Mouse (Mus musculus) stomach, embryonic 14.5 days (tissue): ENCODE data around the gene Ifngr1. TPM values are rescaled to one million over a fixed set of nuclear protein-coding genes. Genes with fewer than 3 reads are reported as not detected.

Experiments used
- ATAC-seq: fragments of 200-750 bp; cut with Nextera tagmentation; 2 replicates; pipeline ENCODE4 v1.8.0; 2017; ENCODE audit warnings: low read depth, moderate TSS enrichment; ENCODE audit not compliant: insufficient number of reproducible peaks, insufficient read depth, low FRiP score
- H3K27ac ChIP-seq: fragments of 300-500 bp; sonication (generic); 2 replicates; pipeline ENCODE4 v1.5.1; 2014; ENCODE audit warnings: mild to moderate bottlenecking, low read length, moderate library complexity, mixed read lengths
- H3K27me3 ChIP-seq: fragments of 300-500 bp; sonication (generic); 2 replicates; pipeline ENCODE4 v1.6.1; 2014; ENCODE audit warnings: low read length, control low read depth, mixed read lengths; ENCODE audit not compliant: control insufficient read depth, insufficient read depth
- H3K36me3 ChIP-seq: fragments of 300-500 bp; sonication (generic); 2 replicates; pipeline ENCODE4 v1.6.1; 2014; ENCODE audit warnings: mild to moderate bottlenecking, control low read depth, low read length, moderate library complexity, mixed read lengths; ENCODE audit not compliant: control insufficient read depth, insufficient read depth
- H3K4me1 ChIP-seq: fragments of 300-500 bp; sonication (generic); 2 replicates; pipeline ENCODE4 v1.6.1; 2014; ENCODE audit warnings: low read length, control low read depth, mixed read lengths; ENCODE audit not compliant: control insufficient read depth, insufficient read depth
- H3K4me2 ChIP-seq: fragments of 300-500 bp; sonication (generic); replicated peaks from 2 replicates; pipeline ENCODE4 v1.6.1; 2014; ENCODE audit warnings: low read depth, low read length, control low read depth
- H3K4me3 ChIP-seq: fragments of 300-500 bp; sonication (generic); 2 replicates; pipeline ENCODE4 v1.5.1; 2014; ENCODE audit warnings: low read depth, low read length, control low read depth
- H3K9ac ChIP-seq: fragments of 300-500 bp; sonication (generic); replicated peaks from 2 replicates; pipeline ENCODE4 v1.6.1; 2014; ENCODE audit warnings: low read depth, mild to moderate bottlenecking, control low read depth, low read length, moderate library complexity, mixed read lengths
- H3K9me3 ChIP-seq: fragments of 300-500 bp; sonication (generic); 2 replicates; pipeline ENCODE4 v1.6.1; 2016; ENCODE audit warnings: low read depth, low read length, control low read depth; ENCODE audit not compliant: control insufficient read depth
- WGBS: fragments of 180-500 bp; shearing (Covaris S2); extraction: QIAGEN DNeasy Blood & Tissue Kit; methylation state at CpG from one replicate; pipeline ENCODE4 v1.1.7; 2014; 5-methylcytosine and 5-hydroxymethylcytosine counted together
- polyA plus RNA-seq: library from polyadenylated mRNA; unstranded; fragments of >200 nt; fragmentation: Nextera tagmentation; extraction: Ambion mirVana; gene quantifications from 2 replicates; pipeline ENCODE4 v1.2.1, GENCODE M21; 2014

Ifngr1 gene
- polyA plus RNA-seq, 1 experiment from 2014 or later: 69.1 TPM

DNA sequence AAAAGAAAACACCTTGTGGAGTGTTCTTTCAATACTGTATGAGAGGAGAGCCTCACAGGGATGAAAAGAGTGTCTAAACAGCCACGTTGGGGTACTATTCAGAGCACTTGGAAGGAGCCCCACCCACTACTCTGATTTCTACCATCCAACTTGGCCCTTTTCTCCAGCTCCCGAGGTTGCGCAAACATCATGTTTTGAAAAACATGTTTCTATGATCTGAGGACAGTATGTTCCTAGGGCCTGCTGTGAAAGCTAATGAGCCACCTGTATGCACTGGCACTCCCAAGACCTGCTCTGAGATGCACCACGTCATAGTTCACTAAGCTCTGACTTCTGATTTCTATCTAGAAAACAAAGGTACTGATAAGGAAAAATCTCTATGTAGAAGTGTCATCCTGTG lies 36.0 kb downstream of the Ifngr1 start:
- H3K27ac ChIP-seq: no peak overlapping the region

DNA sequence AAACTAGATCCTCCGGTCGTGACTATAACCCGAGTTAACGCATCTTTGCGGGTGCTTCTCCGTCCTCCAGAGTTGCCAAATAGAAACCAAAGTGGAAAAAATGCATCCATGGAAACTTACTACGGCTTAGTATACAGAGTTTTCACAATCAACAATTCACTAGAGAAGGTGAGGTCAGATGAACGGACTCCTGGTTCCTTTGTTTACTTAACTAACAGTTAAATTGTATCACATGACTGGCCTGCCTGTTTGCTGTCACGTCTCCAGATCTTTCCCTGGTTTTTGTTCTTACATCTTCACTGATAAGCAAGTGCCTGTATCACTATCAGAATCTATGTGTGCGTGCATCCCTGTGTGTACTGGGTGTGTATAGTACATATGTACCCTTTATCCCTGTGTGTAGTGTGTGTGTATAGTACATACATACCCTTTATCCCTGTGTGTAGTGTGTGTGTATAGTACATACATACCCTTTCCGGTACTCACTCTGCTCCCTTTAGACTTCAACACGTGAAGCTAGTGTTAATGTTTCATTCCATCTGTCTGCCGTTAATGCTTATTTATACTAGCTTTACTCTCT lies 40.0 kb downstream of the Ifngr1 start:
- Histone ChIP-seq H3K9me3 (no peaks in the 10 kb centered on the region), H3K4me2 (no peak overlapping the region), H3K27ac (no peak overlapping the region), H3K4me3 (no peak overlapping the region), H3K27me3 (no peaks in the 10 kb centered on the region), H3K9ac (no peak overlapping the region), H3K4me1 (no peaks in the 10 kb centered on the region; the same call in 1 of the 2 replicates), H3K36me3 (no peaks in the 10 kb centered on the region)
- 46% methylated on average over 13 of the region's 13 CpGs for whole genome bisulfite sequencing
- no peak for ATAC-seq

More for the DNA sequence above, 36.0 kb downstream of the Ifngr1 start:
- Histone ChIP-seq H3K27me3 (no peaks in the 10 kb centered on the region), H3K9ac (no peak overlapping the region), H3K36me3 (no peaks in the 10 kb centered on the region), H3K9me3 (no peaks in the 10 kb centered on the region), H3K4me3 (no peak overlapping the region), H3K4me2 (no peak overlapping the region), H3K4me1 (no peaks in the 10 kb centered on the region; the same call in 1 of the 2 replicates)
- no peak for ATAC-seq
- 76% methylated on average over 4 of the region's 4 CpGs for WGBS

DNA sequence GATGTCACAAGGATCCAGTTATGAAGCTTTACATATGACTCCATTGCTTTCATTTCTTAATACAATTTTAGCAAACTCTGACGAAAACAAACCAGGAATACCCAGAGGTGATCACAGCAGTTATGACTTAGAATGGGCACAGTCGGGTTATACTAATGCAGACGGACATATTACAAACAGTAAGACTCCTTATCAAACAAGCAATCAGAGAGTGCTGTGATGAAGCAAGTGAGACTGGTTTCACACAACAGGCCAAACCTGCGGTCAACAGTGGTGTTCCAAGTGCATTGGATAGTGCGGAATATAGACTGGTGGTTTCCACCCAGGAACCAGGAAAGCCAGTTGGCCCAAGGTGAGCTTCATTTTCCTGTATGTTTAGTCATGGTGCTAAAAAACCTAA lies 47.1 kb downstream of the Ifngr1 start:
- Histone ChIP-seq H3K9me3 (no peaks in the 10 kb centered on the region), H3K9ac (no peak overlapping the region), H3K4me1 (no peaks in the 10 kb centered on the region), H3K27ac (no peak overlapping the region), H3K4me2 (no peak overlapping the region), H3K4me3 (no peak overlapping the region), H3K27me3 (no peaks in the 10 kb centered on the region), H3K36me3 (no peaks in the 10 kb centered on the region)
- 80% methylated on average over 5 of the region's 5 CpGs for WGBS
- no peak for ATAC-seq

DNA sequence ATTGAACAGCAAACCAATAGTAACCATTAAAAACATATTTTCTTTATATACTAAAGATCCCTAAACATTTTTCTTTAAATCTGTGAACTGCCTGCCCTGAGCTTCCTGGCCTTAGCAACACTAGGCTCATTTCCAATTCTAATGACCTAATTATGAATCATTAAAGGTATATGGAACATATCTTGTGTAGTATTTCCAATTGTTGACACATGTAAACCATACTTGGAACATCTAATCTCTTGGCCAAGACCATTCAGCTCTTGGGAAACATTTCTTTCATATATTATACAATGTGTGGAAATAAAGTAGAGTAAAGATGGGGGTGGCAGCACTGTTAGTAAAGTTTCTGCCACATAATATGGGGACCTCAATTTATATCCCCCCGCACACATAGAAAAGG lies 47.9 kb downstream of the Ifngr1 start:
- no peak overlapping the region for H3K9ac ChIP-seq
- no peak overlapping the region for H3K4me3 ChIP-seq
- WGBS: 97% methylated on average over 1 of the region's 1 CpGs
- no peak for ATAC-seq
- no peaks in the 10 kb centered on the region for H3K36me3 ChIP-seq
- no peak overlapping the region for H3K27ac ChIP-seq
- no peaks in the 10 kb centered on the region for H3K4me1 ChIP-seq
- H3K9me3 ChIP-seq: no peaks in the 10 kb centered on the region
- H3K27me3 ChIP-seq: no peaks in the 10 kb centered on the region
- no peak overlapping the region for H3K4me2 ChIP-seq

DNA sequence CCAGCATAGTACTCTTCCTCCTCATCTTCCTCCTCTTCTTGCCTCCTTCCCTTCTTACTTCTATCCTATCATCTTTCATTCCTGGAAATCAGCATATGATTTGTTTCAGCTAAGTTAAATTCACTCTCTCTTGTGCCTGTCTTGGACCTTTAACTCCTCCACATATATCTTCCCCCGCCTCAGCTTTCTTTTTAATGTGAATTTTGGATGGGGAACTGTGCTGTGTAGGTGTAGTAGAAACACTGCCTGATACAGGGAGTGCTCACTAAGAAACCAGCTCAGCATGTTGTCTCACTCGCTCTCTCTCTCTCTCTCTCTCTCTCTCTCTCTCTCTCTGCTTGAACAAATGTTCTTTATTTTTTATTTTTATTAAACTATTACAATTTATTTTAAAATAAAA lies 53.4 kb downstream of the Ifngr1 start:
- 85% methylated on average over 2 of the region's 2 CpGs for WGBS
- Histone ChIP-seq H3K9ac (no peak overlapping the region), H3K4me1 (no peaks in the 10 kb centered on the region), H3K4me3 (no peak overlapping the region), H3K27ac (no peak overlapping the region), H3K9me3 (no peaks in the 10 kb centered on the region), H3K4me2 (no peak overlapping the region), H3K36me3 (no peaks in the 10 kb centered on the region), H3K27me3 (no peaks in the 10 kb centered on the region)
- no peak for ATAC-seq

DNA sequence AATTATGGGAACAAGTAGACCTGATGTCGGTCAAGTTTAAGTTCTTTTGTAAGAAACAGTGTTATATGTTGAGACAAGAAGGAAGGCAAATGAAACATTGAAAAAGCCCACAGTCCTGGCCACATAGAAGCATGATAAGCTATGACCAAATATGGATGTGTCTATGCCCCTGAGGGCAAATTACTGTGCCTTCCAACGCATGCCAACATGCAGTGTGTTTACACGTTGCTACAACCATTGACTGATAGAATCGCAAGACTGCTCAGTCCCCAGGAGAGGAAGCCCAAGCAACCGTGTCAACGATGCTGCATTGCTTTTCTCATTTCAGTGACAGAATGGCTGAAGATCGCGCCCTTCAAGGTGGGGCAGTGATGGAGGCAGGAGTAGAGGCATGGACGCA lies 65.7 kb downstream of the Ifngr1 start:
- H3K4me2 ChIP-seq: no peak overlapping the region
- no peaks in the 10 kb centered on the region for H3K36me3 ChIP-seq
- 88% methylated on average over 9 of the region's 9 CpGs for WGBS
- no peak overlapping the region for H3K27ac ChIP-seq
- no peak for ATAC-seq
- no peak overlapping the region for H3K4me3 ChIP-seq
- no peaks in the 10 kb centered on the region for H3K27me3 ChIP-seq
- H3K9ac ChIP-seq: no peak overlapping the region
- H3K4me1 ChIP-seq: no peaks in the 10 kb centered on the region
- no peaks in the 10 kb centered on the region for H3K9me3 ChIP-seq

Other genes starting within 250 kb of the Ifngr1 start
- gene Olig3, start 235.4 kb upstream of the Ifngr1 start, polyA plus RNA-seq: not detected in 2 replicates
- gene Il22ra2, start 30.0 kb downstream of the Ifngr1 start, polyA plus RNA-seq: not detected in 2 replicates
- gene Il20ra, start 120.6 kb downstream of the Ifngr1 start, polyA plus RNA-seq: 0.23 and 0.55 TPM in 2 replicates